Mouse (Mus musculus): ENCODE results near the gene C1qtnf1. TPM values are rescaled to one million over a fixed set of nuclear protein-coding genes. Genes with fewer than 3 reads are reported as not detected.

Gene C1qtnf1
- polyA plus RNA-seq, 2 experiments = 1.1 to 1.4 TPM

- ATAC-seq (ENCODE audit: insufficient read depth) (no peak), DNase-seq (ENCODE audit: low read depth in 3 of 3, low spot score in 3 of 3) (no peak)
- Histone ChIP-seq H3K9ac (replicated peaks) (no peak overlapping the region), H3K36me3 (replicated peaks; ENCODE audit: control insufficient read depth, insufficient read depth, low read depth) (0 out of 2 replicates have a peak, but pooled peaks cover under 1% of the 10 kb centered on the region), H3K27ac (no peak overlapping the region), H3K9me3 (ENCODE audit: control insufficient read depth, low read length) (no peaks in the 10 kb centered on the region), H3K4me2 (ENCODE audit: low read depth) (no peak overlapping the region), H3K27me3 (ENCODE audit: control insufficient read depth, insufficient read depth, low read length) (no peaks in the 10 kb centered on the region), H3K4me3 (ENCODE audit: insufficient read depth in 1 of 2, low read depth in 2 of 2, low read length in 2 of 2) (no peak overlapping the region), H3K4me1 (replicated peaks; ENCODE audit: control insufficient read depth in 2 of 2, insufficient read depth in 2 of 2, low read length in 1 of 2) (peaks cover 6 to 15% of the 10 kb centered on the region in 2 experiments)
- 77% methylated on average over 7 of the region's 7 CpGs for WGBS (ENCODE audit: insufficient replicate concordance)
- no peak for TF ChIP-seq CTCF (IDR thresholded peaks at IDR 0.05; ENCODE audit: low read depth)
- TF ChIP-seq EP300 (IDR thresholded peaks at IDR 0.05; ENCODE audit: low read depth) = no peak
Observed at GRCm38 (mm10) chr11:118416046-118416445, 12.0 kb upstream of the C1qtnf1 start.

GRCm38 (mm10) chr11:118417496-118417895, 10.5 kb upstream of the C1qtnf1 start:
- H3K27ac ChIP-seq = no peak overlapping the region
- 79% methylated on average over 9 of the region's 9 CpGs for WGBS (ENCODE audit: insufficient replicate concordance)
- peak overlapping the region; percentile 98 for H3K9ac ChIP-seq (replicated peaks)

GRCm38 (mm10) chr11:118418442-118418833, 9.6 kb upstream of the C1qtnf1 start:
- H3K9ac ChIP-seq (replicated peaks) = peak overlapping the region; percentile 98
- H3K27me3 ChIP-seq (ENCODE audit: control insufficient read depth, insufficient read depth, low read length) = no peaks in the 10 kb centered on the region
- WGBS (ENCODE audit: insufficient replicate concordance) = 3% methylated on average over 12 of the region's 12 CpGs
- DNase-seq (ENCODE audit: low read depth in 3 of 3, low spot score in 3 of 3) = peak in 1 of 3 experiments; percentile 36
- peaks cover 6 to 15% of the 10 kb centered on the region in 2 experiments for H3K4me1 ChIP-seq (replicated peaks; ENCODE audit: control insufficient read depth in 2 of 2, insufficient read depth in 2 of 2, low read length in 1 of 2)
- peak; percentile 22; the same call in 1 of the 2 replicates for ATAC-seq (ENCODE audit: insufficient read depth)
- H3K4me2 ChIP-seq (ENCODE audit: low read depth) = peak overlapping the region; percentile 86
- H3K36me3 ChIP-seq (replicated peaks; ENCODE audit: control insufficient read depth, insufficient read depth, low read depth) = no peaks in the 10 kb centered on the region
- H3K27ac ChIP-seq = peak overlapping the region; percentile 63
- peak overlapping the region; percentile 93 to 94 for H3K4me3 ChIP-seq (ENCODE audit: insufficient read depth in 1 of 2, low read depth in 2 of 2, low read length in 2 of 2)
- no peak for TF ChIP-seq EP300 (IDR thresholded peaks at IDR 0.05; ENCODE audit: low read depth)
- peak; percentile 10; the same call in 1 of the 2 replicates for TF ChIP-seq CTCF (IDR thresholded peaks at IDR 0.05; ENCODE audit: low read depth)
- H3K9me3 ChIP-seq (ENCODE audit: control insufficient read depth, low read length) = no peaks in the 10 kb centered on the region

More at GRCm38 (mm10) chr11:118417496-118417895, 10.5 kb upstream of the C1qtnf1 start:
- no peaks in the 10 kb centered on the region for H3K27me3 ChIP-seq (ENCODE audit: control insufficient read depth, insufficient read depth, low read length)
- DNase-seq (ENCODE audit: low read depth in 3 of 3, low spot score in 3 of 3) (no peak), ATAC-seq (ENCODE audit: insufficient read depth) (no peak)
- H3K4me2 ChIP-seq (ENCODE audit: low read depth) = peak overlapping the region; percentile 86
- H3K4me1 ChIP-seq (replicated peaks; ENCODE audit: control insufficient read depth in 2 of 2, insufficient read depth in 2 of 2, low read length in 1 of 2) = peaks cover 6 to 15% of the 10 kb centered on the region in 2 experiments
- H3K4me3 ChIP-seq (ENCODE audit: insufficient read depth in 1 of 2, low read depth in 2 of 2, low read length in 2 of 2) = peak overlapping the region in 1 of 2 experiments; percentile 94; a peak in 1 of 4 replicates
- no peaks in the 10 kb centered on the region for H3K36me3 ChIP-seq (replicated peaks; ENCODE audit: control insufficient read depth, insufficient read depth, low read depth)
- no peak for TF ChIP-seq EP300 (IDR thresholded peaks at IDR 0.05; ENCODE audit: low read depth)
- TF ChIP-seq CTCF (IDR thresholded peaks at IDR 0.05; ENCODE audit: low read depth) = no peak
- H3K9me3 ChIP-seq (ENCODE audit: control insufficient read depth, low read length) = no peaks in the 10 kb centered on the region

- Histone ChIP-seq H3K4me2 (ENCODE audit: low read depth) (peak within 1 kb of the TSS; percentile 86), H3K27ac (peak within 1 kb of the TSS; percentile 63), H3K36me3 (replicated peaks; ENCODE audit: control insufficient read depth, insufficient read depth, low read depth) (no peaks in the 10 kb centered on the region), H3K27me3 (ENCODE audit: control insufficient read depth, insufficient read depth, low read length) (no peaks in the 10 kb centered on the region), H3K4me1 (replicated peaks; ENCODE audit: control insufficient read depth in 2 of 2, insufficient read depth in 2 of 2, low read length in 1 of 2) (peaks cover 6 to 15% of the 10 kb centered on the region in 2 experiments), H3K9me3 (ENCODE audit: control insufficient read depth, low read length) (no peaks in the 10 kb centered on the region), H3K9ac (replicated peaks) (peak within 1 kb of the TSS; percentile 98), H3K4me3 (ENCODE audit: insufficient read depth in 1 of 2, low read depth in 2 of 2, low read length in 2 of 2) (peak within 1 kb of the TSS; percentile 93 to 94)
- peak; percentile 94 for ATAC-seq (ENCODE audit: insufficient read depth)
- WGBS (ENCODE audit: insufficient replicate concordance) = under 1% methylated on average over 49 of the region's 50 CpGs
- TF ChIP-seq EP300 (IDR thresholded peaks at IDR 0.05; ENCODE audit: low read depth) (no peak), CTCF (IDR thresholded peaks at IDR 0.05; ENCODE audit: low read depth) (no peak)
- peak; percentile 97 to 99 (median 97) for DNase-seq (ENCODE audit: low read depth in 3 of 3, low spot score in 3 of 3)
Observed at GRCm38 (mm10) chr11:118418834-118419504, 9.0 kb upstream of the C1qtnf1 start, which contains the start of gene Cant1. Gene Cant1, minus strand, starts transcription at chr11:118419086.

GRCm38 (mm10) chr11:118420261-118420660, 7.7 kb upstream of the C1qtnf1 start:
- Histone ChIP-seq H3K4me2 (ENCODE audit: low read depth) (no peak overlapping the region), H3K36me3 (replicated peaks; ENCODE audit: control insufficient read depth, insufficient read depth, low read depth) (no peaks in the 10 kb centered on the region), H3K27ac (no peak overlapping the region), H3K27me3 (ENCODE audit: control insufficient read depth, insufficient read depth, low read length) (no peaks in the 10 kb centered on the region), H3K4me3 (ENCODE audit: insufficient read depth in 1 of 2, low read depth in 2 of 2, low read length in 2 of 2) (no peak overlapping the region), H3K9ac (replicated peaks) (no peak overlapping the region), H3K4me1 (replicated peaks; ENCODE audit: control insufficient read depth in 2 of 2, insufficient read depth in 2 of 2, low read length in 1 of 2) (peaks cover 6 to 15% of the 10 kb centered on the region in 2 experiments), H3K9me3 (ENCODE audit: control insufficient read depth, low read length) (no peaks in the 10 kb centered on the region)
- ATAC-seq (ENCODE audit: insufficient read depth) (no peak), DNase-seq (ENCODE audit: low read depth in 3 of 3, low spot score in 3 of 3) (no peak)
- TF ChIP-seq CTCF (IDR thresholded peaks at IDR 0.05; ENCODE audit: low read depth) (no peak), EP300 (IDR thresholded peaks at IDR 0.05; ENCODE audit: low read depth) (no peak)
- WGBS (ENCODE audit: insufficient replicate concordance) = 69% methylated on average over 7 of the region's 7 CpGs

Measured in liver, embryonic 14.5 days (tissue).